Mouse (Mus musculus) lung, postnatal 36 days (tissue): ENCODE results near the gene Zfp804a.

Source experiments
- DNase-seq: peaks from one replicate; pipeline ENCODE4 v3.0.0; 2022; ENCODE audit warnings: mixed read lengths

Gene Zfp804a

DNA sequence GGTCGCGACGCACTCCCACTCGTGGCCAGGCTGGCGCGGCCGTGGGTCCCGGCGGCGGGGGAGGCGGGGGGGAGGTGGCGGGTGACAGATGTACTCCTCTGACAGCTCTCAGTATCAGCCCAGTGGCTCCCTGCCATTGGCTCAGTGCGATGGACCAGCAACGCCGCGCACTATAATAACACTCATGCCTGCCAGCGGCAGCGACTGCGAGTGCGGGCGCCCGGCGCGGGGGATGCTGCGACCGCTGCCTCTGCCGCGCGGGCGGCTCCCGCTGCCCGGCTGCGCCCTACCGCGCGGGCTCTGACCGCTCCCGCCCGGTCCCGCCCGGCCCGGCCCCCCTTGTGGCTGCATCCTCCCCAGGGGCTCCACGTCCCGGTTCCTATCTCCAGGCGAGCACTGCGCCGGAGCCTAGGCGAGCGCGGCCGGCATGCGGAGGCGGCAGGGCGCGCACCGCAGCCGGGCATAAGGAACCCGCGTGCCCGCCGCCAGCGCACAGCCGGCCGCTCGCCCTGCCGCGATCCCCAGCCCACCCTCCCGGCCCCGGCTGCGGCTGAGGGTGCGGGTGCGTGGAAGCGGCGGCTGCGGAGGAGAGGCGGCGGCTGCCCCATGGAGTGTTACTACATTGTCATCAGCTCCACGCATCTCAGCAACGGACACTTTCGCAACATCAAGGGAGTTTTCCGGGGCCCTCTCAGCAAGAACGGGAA is at the start of gene Zfp804a:
Zfp804a (plus strand) TSS at position 38 of the 707 bp plus-strand sequence.
- DNase-seq: no peak

DNA sequence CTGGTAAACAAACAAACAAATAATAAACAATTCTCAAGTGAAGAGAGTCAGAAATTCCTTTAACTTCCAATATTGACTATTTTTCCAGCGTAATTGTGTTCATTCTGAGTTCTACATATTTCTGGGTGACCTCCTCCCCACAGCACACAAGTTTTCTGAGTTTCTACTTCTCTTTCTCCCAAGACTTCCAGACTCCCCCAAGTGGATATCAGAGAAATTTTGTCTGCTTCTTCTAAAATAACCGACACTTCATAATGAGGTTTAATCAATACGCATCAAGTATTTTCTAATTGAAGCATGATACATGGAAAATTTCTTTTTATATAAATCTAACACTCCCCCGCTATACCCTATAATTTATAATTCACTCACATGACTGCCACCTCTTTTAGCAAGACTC is 1.4 kb upstream of the Zfp804a start:
- no peak for DNase-seq

DNA sequence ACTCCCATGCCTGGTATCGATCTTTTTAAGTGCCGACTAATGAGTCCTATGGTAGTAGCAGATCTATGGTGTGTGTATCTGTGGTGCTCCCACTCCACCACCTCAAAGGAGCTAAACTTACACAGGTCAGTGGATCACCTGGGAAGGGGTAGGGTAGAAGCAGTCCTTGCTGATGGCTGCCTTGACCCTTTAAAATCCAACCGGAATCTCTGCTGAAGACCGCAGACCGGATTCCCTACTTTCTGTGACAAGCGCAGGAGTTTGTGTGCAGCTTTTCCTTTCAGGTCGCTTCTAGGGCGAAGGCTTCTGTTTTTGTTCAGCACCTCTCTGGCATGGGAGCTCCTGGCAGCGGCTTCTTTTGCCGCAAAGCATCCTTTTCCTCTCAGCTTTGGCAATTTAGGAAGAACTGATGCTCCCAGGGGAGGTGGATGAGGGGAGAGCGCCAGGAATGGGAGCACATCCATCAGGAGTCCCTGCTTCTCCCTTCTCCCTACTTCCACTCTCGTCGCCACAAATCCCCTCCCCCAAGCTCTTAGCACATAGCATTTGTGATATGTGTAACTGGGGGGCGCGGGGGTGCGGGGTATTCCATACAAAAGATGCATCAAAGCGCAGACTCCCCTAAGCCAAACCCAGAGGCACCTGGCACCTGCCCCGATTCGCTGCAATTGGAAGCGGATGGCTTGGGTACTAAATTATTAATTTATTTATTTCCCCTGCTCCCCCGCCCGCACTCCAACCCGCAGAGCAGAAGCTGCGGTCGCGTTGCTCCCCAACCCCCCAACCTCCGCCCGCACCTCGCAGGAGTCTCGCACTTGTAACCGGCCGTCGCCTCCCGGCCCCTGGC is 461 bp upstream of the Zfp804a start:
- no peak for DNase-seq

DNA sequence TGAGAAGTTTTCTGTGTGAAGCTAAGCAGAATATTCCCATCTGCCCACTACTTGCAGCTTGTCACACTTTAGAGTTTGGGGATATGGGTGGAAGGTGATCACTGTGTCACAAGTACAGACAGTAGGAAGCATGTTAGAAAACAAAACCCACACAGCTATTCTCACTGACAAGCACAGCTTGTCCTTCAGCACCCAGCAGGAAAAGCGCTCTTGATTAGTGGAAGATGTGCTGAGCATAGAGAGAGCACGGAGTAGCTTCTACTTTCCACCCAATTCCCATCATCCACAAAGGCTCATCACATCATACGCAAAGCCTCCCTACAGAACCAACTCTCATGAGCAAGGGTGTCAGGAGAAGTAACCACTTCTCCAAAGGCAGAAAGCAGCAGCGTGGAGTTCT is 1.4 kb downstream of the Zfp804a start:
- DNase-seq: no peak

DNA sequence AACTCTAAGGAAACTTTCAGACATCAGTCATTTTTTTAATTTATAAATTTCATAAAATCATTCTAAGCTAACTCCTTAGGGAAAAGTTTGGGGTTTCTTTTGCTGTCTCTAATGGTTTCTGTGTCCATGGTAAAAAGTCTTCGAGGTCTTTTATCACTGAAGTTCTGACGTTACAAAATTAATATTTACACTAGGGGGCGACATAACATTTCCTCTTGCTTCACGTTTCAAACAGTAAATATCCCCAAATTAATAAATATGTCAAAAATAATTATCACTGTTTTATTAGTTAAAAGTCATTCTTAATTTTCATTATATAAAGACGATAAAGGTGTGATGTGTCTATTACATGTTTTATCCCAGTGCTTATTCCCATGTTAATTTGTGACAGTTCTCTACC is 11.6 kb downstream of the Zfp804a start:
- DNase-seq: no peak

DNA sequence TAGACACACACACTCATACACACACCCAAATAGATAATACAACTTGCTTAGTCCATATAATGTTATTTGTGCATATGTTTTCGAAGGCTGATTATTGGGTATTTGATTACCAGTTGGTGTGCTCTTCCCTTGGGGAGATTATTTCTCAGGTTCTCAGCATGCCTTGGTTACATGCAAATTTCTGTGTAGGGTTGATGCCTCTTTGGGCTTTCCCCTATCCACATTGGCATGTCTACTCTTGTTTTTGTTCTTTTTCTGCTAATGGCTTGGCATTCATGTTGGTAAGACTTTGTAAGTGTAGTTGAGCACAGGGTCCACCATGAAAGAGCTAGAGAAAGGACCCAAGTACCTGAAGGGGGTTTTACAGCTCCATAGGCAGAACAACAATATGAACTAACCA is 14.9 kb downstream of the Zfp804a start:
- no peak for DNase-seq

DNA sequence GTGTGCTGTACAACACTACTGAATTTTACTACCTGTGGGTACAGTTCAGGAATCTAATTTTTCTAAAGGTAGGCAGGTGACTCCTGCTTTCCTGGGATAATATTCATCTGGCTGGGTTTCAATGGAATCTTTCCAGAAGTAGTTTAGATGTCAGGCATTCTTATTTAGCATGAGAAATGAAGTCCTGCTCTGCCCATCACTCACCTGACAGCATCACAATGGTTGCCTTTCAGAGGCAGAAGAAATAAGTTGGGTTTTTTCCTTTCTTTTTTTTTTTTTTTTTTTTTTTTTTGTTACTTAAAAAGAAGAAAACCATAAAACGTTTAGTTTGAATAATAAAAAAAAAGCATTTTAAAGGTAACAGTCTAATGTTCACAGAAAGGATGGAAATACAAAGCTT is 16.1 kb downstream of the Zfp804a start:
- no peak for DNase-seq

DNA sequence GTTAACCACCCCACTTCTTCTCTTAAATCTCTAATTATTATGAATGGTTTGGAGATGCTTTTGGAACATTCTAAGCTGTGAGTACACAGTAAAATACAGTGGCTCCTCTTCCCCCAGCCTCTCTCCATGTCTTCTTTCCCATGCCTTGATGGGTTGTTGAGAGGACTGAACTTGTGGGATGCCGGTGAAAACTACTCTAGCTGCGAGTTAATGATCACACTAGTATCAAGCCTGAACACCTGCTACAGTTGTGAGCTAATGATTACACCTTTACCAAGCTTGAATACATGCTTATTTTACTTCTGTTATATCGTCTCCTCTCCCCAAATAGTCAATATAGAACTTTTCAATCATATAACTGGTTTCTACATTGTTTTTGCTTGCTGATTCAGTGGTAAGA is 23.9 kb downstream of the Zfp804a start:
- DNase-seq: no peak

DNA sequence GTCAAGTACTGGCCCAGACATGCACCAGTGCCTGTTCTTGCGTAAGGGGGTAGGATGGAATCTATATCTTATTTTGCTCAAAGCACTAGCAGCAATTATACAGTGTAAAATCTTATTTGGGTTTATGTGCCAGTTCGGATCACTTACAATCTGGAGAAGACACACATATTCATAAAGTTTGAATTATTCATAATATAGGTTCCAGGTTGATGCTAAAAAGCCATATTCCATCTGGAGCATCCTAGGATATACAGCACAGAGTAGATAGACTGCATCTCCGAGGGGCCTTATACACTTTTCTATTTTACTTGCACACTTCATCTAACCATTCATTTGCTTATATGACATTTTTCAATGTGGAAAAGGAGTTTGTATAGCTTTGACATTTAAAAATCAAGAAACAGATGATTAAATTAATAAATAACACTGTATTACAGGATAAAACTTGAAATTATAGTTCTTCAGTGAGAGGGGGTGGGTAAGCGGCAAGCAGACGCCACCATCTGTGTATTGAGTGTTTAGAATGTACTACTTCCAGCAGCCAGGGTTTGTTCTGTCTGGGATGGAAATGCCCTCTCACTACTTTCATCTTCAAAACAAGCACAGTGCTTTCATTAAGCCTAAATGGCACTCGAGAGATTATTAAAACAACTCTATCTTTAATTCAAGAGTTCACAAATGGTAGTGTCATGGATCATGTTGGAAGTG is 25.4 kb downstream of the Zfp804a start:
- DNase-seq: no peak

DNA sequence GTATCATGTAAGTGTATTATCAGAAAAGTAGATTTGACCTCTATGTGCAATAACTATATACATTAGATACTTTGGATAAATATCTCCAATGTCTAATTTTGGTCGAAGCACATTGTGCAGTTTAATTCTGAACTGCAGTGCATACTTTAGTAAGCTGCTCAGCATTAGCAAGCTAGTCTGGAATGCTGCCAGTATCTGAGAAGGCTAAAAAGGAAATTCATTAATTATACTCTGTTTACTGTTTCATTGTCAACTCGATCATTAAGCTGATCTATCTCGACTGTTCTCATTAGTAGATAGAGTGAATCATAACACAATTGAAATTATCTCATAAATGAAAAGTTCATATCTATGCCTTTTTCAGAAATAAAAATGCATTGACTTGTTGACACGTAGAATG is 27.7 kb downstream of the Zfp804a start:
- no peak for DNase-seq

DNA sequence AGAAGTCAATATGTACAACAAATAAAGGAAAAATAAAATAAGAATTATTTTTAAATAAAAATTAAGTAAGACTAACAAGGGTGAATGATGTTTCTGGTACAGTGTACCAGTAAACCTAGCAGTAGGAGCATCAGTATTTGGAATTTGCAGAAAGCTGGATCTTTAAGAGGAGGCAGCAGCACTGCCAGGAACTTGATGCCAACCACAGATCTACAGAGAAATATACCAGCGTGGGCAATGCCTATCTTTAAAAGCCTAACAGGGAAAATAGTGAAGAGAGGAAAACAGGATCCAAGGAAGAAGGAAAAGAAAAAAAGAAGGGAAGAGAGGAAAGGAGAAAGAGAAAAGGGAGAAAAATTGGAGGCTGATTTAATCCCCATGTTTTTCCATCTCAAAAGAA is 60.1 kb downstream of the Zfp804a start:
- DNase-seq: no peak

DNA sequence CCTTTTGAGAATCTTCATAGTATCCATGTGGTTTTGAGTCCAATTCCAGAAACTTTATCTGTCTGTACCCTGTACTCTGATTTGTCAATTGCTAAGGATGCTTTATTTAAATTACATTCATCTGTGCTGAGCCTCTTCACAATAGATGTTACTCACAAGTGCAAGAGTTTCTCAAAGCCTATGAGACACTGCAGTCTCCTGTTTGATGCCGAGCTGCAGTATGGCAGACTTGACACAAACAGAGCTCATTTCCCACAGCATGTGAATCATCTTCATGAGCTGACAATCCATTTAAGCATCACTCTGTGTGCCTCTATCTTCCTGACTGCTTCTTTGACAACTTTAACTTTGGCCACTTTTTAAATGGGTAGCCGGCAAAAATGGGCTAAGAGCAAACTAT is 60.6 kb downstream of the Zfp804a start:
- no peak for DNase-seq

DNA sequence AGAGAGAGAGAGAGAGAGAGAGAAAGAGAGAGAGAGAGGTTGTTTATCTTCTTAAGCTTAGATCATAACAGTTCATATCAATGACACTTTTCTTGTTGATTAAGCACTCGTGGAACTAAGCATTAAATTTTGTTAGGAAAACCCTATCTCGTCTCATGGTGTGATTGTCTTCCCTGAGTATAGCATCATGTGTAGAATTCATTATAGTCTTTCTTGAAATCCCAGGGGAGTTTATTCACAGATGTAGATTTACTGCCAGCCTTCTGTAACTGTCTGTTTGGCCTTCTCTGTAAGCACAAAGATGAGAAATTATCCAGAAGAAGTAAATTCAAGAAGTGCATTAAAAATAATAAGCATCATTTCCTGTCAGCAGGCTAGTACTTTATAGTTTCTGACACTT is 66.6 kb downstream of the Zfp804a start:
- DNase-seq: no peak

DNA sequence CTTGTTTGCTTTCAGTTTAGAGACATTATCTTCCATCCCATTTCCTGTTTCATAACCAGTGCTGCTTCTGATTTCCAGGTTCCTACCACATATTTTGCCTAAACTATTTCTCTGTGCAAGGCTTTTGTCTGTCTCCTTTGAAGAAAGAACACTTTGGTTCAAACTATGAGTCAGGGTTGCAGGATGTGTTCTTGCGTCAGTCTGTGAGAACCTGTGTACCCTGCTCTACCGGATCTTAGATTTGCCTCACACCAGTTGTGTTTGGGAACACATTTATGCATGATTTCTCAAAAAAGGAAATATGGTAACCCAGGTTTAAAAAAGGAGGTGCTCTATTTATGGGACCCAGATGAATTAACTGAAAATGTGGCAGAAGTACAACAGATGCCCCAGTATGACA is 125.7 kb downstream of the Zfp804a start:
- DNase-seq: no peak

DNA sequence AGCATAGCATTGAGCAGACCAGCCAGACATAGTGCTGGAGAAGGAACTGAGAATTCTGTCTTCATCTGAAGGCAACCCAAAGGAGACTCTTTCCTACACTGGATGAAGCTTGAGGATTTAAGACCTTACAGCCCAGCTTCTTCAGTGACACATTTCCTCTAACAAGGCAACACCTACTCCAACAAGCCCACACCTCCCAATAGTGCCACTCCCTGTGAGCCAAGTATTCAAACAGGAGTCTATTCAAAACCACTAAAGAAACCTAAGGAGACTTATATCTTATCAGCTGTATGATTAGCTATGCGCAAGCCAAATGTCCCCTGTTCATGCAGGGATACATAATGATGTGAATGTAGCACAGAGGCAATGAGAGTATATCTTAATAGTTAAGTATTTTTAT is 128.0 kb downstream of the Zfp804a start:
- DNase-seq: no peak

DNA sequence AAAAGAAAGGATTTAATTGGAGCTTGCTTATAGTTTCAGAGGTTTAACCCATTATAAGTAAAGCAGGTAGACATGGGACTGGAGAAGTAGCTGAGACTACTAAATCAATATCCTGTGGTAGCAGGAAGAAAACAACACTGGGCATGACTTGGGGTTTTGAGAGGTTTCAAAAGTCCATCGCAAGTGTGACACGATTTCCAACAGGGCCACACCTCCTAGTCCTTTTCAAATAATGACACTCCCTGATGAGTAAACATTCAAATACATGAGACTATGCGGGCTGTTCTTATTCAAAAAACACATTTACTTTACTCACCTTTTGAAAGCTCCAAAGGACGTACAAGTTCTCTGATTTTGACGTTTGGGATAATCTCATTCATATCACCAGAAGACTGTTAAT is 146.9 kb downstream of the Zfp804a start:
- DNase-seq: no peak

DNA sequence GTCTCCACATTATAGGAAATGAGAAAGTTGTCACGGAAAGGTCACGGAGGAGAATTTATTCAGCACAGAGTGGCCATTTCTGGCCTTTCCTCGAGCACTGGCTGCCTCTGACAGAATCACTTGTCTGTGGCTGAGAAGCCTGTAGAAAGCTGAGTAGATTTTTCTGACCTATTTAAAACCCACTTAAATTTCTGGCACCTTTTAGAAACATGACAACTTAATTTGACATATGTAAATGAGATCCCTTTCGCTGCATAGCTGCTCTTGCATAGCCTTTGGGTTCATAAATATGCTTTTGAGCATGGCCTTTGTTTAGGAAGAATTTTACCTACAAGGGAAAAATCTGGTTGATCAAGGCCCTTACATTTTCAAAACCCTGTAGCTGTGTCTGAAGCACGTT is 147.6 kb downstream of the Zfp804a start:
- no peak for DNase-seq

DNA sequence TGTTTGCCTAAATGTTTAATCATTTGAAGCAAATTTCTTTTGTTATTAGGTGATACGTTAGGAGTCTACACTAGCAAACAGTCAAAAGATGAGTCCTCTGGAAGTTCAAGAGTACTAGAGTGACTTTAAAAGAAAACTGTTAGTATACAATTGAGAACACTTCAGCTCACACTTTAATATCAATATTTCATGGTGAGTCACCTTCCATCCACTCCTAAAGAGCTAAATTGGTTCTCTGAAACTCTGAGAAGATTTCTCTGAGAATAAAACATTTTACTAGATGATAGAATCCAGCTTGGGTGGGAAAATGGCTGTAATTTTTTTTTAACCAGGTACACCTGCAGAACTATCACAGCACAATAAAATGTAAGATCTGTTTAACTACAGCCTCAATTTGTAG is 157.6 kb downstream of the Zfp804a start:
- no peak for DNase-seq

DNA sequence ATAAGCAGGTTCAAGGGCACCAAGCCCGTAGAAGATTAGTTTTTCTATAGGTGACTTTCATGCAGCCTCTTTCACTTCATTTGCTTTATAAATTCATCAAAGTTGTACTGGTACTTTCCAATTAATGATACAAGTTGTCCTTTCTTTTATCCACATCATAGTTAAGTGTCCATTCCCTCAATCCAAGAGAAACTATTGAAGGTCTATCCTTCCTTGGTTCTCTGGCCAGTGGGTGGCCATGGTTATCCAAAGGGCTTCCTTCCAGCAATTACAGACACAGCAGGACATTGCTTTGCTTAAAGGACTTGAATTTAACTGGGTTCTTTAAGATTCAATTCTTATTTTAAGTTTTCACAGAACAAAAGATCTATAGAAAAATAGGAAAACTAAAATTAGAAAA is 158.9 kb downstream of the Zfp804a start:
- no peak for DNase-seq

DNA sequence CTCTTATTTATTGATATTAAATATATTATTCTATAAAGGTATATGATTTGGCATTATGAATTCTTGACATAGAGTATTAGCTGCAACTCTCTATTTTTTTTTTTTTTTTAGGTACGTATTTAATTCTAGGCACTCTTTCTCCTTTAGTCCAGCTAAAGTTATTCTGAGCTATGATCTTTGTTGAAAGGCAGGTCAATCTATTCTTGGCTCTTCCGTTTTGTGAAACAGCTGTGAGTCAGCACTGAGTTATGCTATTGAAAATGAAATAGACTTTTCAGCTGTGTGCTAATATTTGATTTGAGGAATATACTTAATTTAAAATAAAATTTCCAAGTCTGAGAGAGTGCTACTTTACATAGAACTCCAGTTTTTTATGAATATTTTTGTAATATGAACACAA is 164.9 kb downstream of the Zfp804a start:
- no peak for DNase-seq

DNA sequence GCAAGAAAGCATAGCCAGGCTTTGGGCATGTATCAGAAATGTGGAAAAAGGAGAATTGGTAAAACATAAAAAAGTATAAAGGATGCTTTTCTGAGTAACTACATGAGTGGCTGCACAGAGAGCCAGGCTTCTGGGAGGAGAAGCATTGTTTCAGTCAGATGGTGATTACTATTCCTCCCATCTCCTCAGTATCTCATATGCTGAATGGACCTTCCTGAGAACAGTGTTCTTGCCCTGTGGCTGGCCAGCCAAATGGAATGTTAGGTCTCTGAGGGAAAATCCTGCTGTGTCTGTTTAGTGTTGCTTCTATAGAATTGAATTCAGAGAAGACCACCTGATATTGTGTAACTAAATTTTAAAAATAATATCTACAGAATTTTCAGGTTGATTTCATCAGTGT is 193.0 kb downstream of the Zfp804a start:
- no peak for DNase-seq

DNA sequence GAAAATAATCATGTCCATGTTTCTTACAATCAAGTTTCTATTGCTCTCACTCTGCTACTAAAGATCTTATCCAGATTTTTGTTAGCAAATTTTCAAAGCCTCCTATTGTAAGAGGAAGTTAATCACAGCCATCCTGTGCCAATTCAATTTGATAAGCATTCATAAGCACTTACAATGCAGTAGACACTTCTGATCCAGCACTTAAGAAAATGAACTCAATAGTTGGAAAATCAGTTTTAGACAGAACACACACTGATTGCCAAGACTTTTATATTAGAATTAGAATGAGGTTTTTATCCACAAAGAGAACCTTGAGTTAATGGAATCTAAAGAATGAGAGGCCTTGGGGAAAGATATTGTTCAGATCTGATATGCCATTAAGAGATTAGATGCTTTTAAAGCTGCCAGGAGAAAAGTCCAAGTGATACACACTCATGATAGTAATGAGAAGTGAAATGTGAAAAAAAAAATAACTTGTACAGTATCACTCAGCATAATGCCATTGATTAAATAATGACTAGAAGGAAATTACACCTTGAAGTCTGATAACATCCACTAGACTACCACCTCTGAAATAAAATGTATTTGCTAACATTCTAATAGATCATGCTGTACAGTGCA is 194.0 kb downstream of the Zfp804a start:
- no peak for DNase-seq

DNA sequence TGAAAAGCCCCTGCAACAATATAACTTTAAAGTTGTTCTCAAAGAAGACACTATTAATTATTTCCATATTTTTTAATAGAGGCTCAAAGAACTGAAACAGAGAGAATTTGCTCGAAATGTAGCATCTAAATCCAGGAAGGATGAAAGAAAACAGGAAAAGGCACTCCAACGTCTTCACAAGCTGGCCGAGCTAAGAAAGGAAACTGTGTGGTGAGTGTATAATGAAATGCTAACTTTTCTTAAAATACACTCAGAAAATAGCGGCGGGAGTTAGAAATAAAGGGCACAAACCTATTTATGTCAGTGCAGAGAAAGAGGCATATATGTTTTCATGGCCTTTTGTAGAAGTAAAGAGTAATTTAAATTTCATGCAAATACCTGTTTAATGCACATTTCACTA is 200.4 kb downstream of the Zfp804a start:
- no peak for DNase-seq
